Mouse (Mus musculus) midbrain, embryonic 16.5 days (tissue): ENCODE results near the gene Zfp143. TPM values are rescaled to one million over a fixed set of nuclear protein-coding genes. Genes with fewer than 3 reads are reported as not detected.

Experiments
- ATAC-seq: fragments of 200-750 bp; cut with Nextera tagmentation; 2 replicates; pipeline ENCODE4 v1.8.0; 2017; ENCODE audit warnings: moderate TSS enrichment
- H3K27ac ChIP-seq: fragments of 300-500 bp; sonication (generic); 2 replicates; pipeline ENCODE4 v1.5.1; 2014; ENCODE audit warnings: mild to moderate bottlenecking, low read length, mixed read lengths
- H3K27me3 ChIP-seq: fragments of 300-500 bp; sonication (generic); 2 replicates; pipeline ENCODE4 v1.6.1; 2014; ENCODE audit warnings: low read depth, low read length, mixed read lengths; ENCODE audit not compliant: control insufficient read depth, insufficient read depth
- H3K36me3 ChIP-seq: fragments of 300-500 bp; sonication (generic); 2 replicates; pipeline ENCODE4 v1.6.1; 2014; ENCODE audit warnings: mild to moderate bottlenecking, low read length, moderate library complexity, mixed read lengths; ENCODE audit not compliant: control insufficient read depth, insufficient read depth
- H3K4me1 ChIP-seq: fragments of 300-500 bp; sonication (generic); 2 replicates; pipeline ENCODE4 v1.6.1; 2014; ENCODE audit warnings: mild to moderate bottlenecking, low read length, mixed read lengths; ENCODE audit not compliant: control insufficient read depth, insufficient read depth
- H3K4me2 ChIP-seq: fragments of 300-500 bp; sonication (generic); 2 replicates; pipeline ENCODE4 v1.6.1; 2014; ENCODE audit warnings: mild to moderate bottlenecking, low read length, mixed read lengths
- H3K4me3 ChIP-seq: fragments of 300-500 bp; sonication (generic); 2 replicates; pipeline ENCODE4 v1.5.1; 2014; ENCODE audit warnings: low read depth, mild to moderate bottlenecking, low read length, moderate library complexity, mixed read lengths
- H3K9ac ChIP-seq: fragments of 300-500 bp; sonication (generic); 2 replicates; pipeline ENCODE4 v1.6.1; 2014; ENCODE audit warnings: low read depth, low read length, mixed read lengths
- H3K9me3 ChIP-seq: fragments of 300-500 bp; sonication (generic); replicated peaks from 2 replicates; pipeline ENCODE4 v1.6.1; 2014; ENCODE audit warnings: mild to moderate bottlenecking, low read length, mixed read lengths; ENCODE audit not compliant: control insufficient read depth, poor library complexity, severe bottlenecking
- WGBS: fragments of 180-500 bp; shearing (Covaris S2); extraction: QIAGEN DNeasy Blood & Tissue Kit; methylation state at CpG from one replicate; pipeline ENCODE4 v1.1.7; 2014; 5-methylcytosine and 5-hydroxymethylcytosine counted together
- polyA plus RNA-seq: library from polyadenylated mRNA; unstranded; fragments of >200 nt; fragmentation: Nextera tagmentation; extraction: Ambion mirVana; gene quantifications from 2 replicates; pipeline ENCODE4 v1.2.1, GENCODE M21; 2015

Zfp143 gene
- polyA plus RNA-seq, 1 experiment from 2014 or later = 13.8 TPM

DNA sequence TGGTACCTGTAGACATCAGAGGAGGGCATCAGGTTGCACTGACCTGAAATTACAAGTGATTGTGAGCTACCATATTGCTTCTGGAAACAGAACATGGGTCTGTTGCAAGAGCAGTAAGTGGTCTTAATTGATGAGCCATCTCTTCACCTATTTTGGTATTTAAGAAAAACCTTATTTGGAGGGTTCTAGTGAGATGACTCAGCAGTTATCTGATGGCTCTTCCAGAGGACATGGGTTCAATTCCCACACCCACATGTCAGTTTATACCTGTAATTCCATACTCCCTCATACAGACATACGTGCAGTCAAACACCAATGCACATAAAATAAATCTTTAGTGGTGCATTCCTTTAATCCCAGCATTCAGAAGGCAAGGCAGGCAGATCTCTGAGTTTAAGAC lies 82.8 kb downstream of the Zfp143 start:
- H3K27me3 ChIP-seq = no peaks in the 10 kb centered on the region
- H3K9me3 ChIP-seq = no peaks in the 10 kb centered on the region
- H3K9ac ChIP-seq = no peak overlapping the region
- H3K4me2 ChIP-seq = no peak overlapping the region
- H3K27ac ChIP-seq = no peak overlapping the region
- H3K36me3 ChIP-seq = no peaks in the 10 kb centered on the region
- H3K4me3 ChIP-seq = no peak overlapping the region
- H3K4me1 ChIP-seq = no peaks in the 10 kb centered on the region
- no peak for ATAC-seq
- WGBS = 93% methylated on average over 1 of the region's 1 CpGs

Other genes with a start within 250 kb of the Zfp143 start
- 1.2 and 2.9 TPM in 2 replicates for gene Scube2, start 195.5 kb upstream of the Zfp143 start, polyA plus RNA-seq
- 38.5 and 40.2 TPM in 2 replicates for gene Dennd5a, start 100.7 kb upstream of the Zfp143 start, polyA plus RNA-seq
- gene Tmem41b, start 74.3 kb upstream of the Zfp143 start, polyA plus RNA-seq = 63.7 and 67.2 TPM in 2 replicates
- gene Ipo7, start 42.9 kb upstream of the Zfp143 start, polyA plus RNA-seq = 48.6 and 50.6 TPM in 2 replicates
- gene Wee1, start 60.8 kb downstream of the Zfp143 start, polyA plus RNA-seq = 3.7 TPM in 2 replicates
- 8.5 and 9.9 TPM in 2 replicates for gene Swap70, start 160.5 kb downstream of the Zfp143 start, polyA plus RNA-seq